Mouse (Mus musculus): Measurements from ENCODE around the gene Rab3gap1.

- TF ChIP-seq CTCF (IDR thresholded peaks at IDR 0.05; ENCODE audit: low read depth, low read length) (no peak), POLR2A (IDR thresholded peaks at IDR 0.05; ENCODE audit: extremely low read depth, insufficient read depth, low read length) (no peak)
These were observed 90.7 kb downstream of the Rab3gap1 start for GRCm38 (mm10) chr1:127959312-127959718.

Data from liver, adult 2 months (tissue).